Mouse (Mus musculus) G1E (cell line): Measurements from ENCODE around the gene Ddx39b. TPM values are rescaled to one million over a fixed set of nuclear protein-coding genes. Genes with fewer than 3 reads are reported as not detected.

Source experiments
- ATAC-seq: 2 replicates; pipeline ENCODE4 v1.8.0; 2016; ENCODE audit warnings: mild to moderate bottlenecking; ENCODE audit not compliant: insufficient number of reproducible peaks, poor library complexity, low FRiP score, severe bottlenecking; ENCODE audit errors: extremely low read depth
- DNase-seq: peaks from one replicate; pipeline ENCODE4 v3.0.0; 2012; ENCODE audit warnings: low spot score
- H3K27me3 ChIP-seq: 2 replicates; pipeline ENCODE4 v1.6.1; 2012; ENCODE audit warnings: mild to moderate bottlenecking, low read length, inconsistent platforms; ENCODE audit not compliant: insufficient read depth
- H3K36me3 ChIP-seq: replicated peaks from 2 replicates; pipeline ENCODE3; 2012; ENCODE audit warnings: mild to moderate bottlenecking, inconsistent platforms
- H3K4me1 ChIP-seq: 2 replicates; pipeline ENCODE4 v1.6.1; 2012; ENCODE audit warnings: low read depth, low read length, inconsistent platforms, mixed read lengths; ENCODE audit not compliant: insufficient read depth
- H3K4me3 ChIP-seq: 2 replicates; pipeline ENCODE4 v1.5.1; 2012; ENCODE audit warnings: low read depth, mild to moderate bottlenecking, inconsistent platforms, low read length, moderate library complexity, mixed read lengths
- H3K9me3 ChIP-seq: replicated peaks from 2 replicates; pipeline ENCODE4 v1.6.1; 2012; ENCODE audit warnings: inconsistent platforms
- CTCF ChIP-seq: IDR thresholded peaks from 2 replicates; pipeline ENCODE4 v1.5.1; 2012; ENCODE audit warnings: low read depth, low read length, inconsistent platforms, mixed read lengths
- GATA1 ChIP-seq: IDR thresholded peaks from 2 replicates; pipeline ENCODE4 v1.6.1; 2012; ENCODE audit warnings: borderline replicate concordance, low read length, inconsistent platforms, mixed read lengths
- GATA2 ChIP-seq: IDR thresholded peaks from 2 replicates; pipeline ENCODE4 v1.6.1; 2012; ENCODE audit warnings: low read depth, low read length, inconsistent platforms, borderline replicate concordance
- POLR2AphosphoS5 ChIP-seq: IDR thresholded peaks from 2 replicates; pipeline ENCODE4 v1.6.1; 2012; ENCODE audit warnings: low read depth, low read length, inconsistent platforms; ENCODE audit not compliant: insufficient replicate concordance
- TAL1 ChIP-seq: conservative IDR thresholded peaks from 2 replicates; pipeline ENCODE4 v1.6.1; 2012; ENCODE audit warnings: low read depth, low read length, inconsistent platforms, mixed read lengths
- polyA plus RNA-seq: library from polyadenylated mRNA; stranded (reverse); fragments of >175 nt; gene quantifications from 2 replicates; pipeline ENCODE4 v1.2.3, GENCODE M21; 2012
- total RNA-seq, 2 experiments: library from RNA; stranded (forward) in 1 of 2; stranded (reverse) in 1 of 2; fragments of 200-1000 nt in 1 of 2; fragments of >200 nt in 1 of 2; fragmentation: Nextera tagmentation in 1 of 2; gene quantifications; 2 replicates each; pipeline ENCODE4 v1.2.3; 2014 to 2017

Gene Ddx39b
- total RNA-seq (2014; fragmentation: Nextera tagmentation) (424 and 464 TPM in 2 replicates), total RNA-seq (2017) (171 and 174 TPM in 2 replicates), polyA plus RNA-seq (362 and 363 TPM in 2 replicates)

DNA sequence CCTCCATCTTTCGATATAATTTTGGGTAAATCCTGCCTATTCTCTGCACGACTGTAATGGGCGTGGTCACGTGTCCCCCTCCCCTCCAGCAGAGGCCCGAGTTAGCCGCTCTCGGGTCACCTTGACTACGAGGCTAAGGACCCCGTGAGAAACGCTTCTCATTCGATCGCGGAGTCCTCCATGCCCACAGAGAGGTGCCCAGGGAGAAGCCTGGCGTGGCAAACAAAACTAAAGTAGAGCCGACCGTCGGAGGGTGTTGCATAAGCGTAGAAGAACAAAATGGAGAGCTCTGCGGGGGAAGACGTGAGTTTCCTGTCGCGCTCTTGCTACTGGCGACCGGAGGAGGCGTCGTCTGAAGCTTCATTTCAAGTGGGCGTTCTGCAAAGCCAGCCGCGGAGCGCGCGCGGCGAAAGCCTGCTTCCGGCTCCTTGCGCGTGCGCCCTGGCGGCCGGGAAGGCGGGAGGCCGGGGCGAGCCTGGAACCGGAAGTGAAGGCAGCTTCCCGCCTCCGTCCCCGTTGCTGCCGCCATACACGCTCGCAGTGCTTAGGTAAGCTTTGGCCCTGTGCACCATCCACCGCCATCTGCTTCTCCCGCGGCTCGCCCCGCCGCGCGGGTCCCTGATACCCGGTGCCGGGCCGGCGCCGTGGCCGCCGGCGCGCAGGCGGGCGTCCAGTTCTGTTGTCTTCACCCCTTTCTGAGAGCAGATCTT lies at the start of gene Ddx39b:
Gene Ddx39b, plus strand, starts transcription at position 442 of the 710 bp plus-strand sequence.
- Histone ChIP-seq H3K4me1 (peaks cover 67% of the 10 kb centered on the region), H3K27me3 (no peaks in the 10 kb centered on the region), H3K4me3 (peak within 1 kb of the TSS; percentile 87), H3K9me3 (no peaks in the 10 kb centered on the region), H3K36me3 (peaks cover 70% of the 10 kb centered on the region)
- peak; percentile 90 for DNase-seq
- TF ChIP-seq GATA1 (no peak), TAL1 (no peak), POLR2AphosphoS5 (no peak)
- ATAC-seq: peak; percentile 63

DNA sequence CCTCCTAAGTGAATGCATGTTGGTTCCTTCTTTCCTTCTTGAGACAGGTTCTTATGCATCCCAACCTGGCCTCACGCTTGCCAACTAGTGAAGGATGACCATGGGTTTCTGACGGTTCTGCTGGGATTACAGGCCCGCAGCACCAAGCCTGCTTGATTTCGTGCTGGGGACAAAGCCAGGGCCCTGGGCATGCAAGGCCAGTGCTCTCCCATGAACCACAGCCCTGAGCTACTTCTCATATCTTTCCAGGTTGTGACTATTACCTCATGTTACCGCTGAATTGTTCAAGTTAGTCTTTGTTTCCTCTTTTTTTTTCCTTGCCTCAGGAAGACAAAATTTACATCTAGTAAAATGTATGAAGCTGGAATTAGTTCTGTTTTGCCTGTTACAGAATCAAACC lies 48.6 kb upstream of the Ddx39b start:
- H3K9me3 ChIP-seq: no peaks in the 10 kb centered on the region; the same call in 1 of the 2 replicates
- H3K36me3 ChIP-seq: no peaks in the 10 kb centered on the region
- H3K4me3 ChIP-seq: no peak overlapping the region
- H3K4me1 ChIP-seq: peaks cover 71% of the 10 kb centered on the region
- DNase-seq (no peak), ATAC-seq (no peak)
- TF ChIP-seq GATA1: no peak
- no peak for TF ChIP-seq POLR2AphosphoS5
- TF ChIP-seq TAL1: no peak
- TF ChIP-seq GATA2: no peak
- TF ChIP-seq CTCF: no peak
- peaks cover 27% of the 10 kb centered on the region for H3K27me3 ChIP-seq

DNA sequence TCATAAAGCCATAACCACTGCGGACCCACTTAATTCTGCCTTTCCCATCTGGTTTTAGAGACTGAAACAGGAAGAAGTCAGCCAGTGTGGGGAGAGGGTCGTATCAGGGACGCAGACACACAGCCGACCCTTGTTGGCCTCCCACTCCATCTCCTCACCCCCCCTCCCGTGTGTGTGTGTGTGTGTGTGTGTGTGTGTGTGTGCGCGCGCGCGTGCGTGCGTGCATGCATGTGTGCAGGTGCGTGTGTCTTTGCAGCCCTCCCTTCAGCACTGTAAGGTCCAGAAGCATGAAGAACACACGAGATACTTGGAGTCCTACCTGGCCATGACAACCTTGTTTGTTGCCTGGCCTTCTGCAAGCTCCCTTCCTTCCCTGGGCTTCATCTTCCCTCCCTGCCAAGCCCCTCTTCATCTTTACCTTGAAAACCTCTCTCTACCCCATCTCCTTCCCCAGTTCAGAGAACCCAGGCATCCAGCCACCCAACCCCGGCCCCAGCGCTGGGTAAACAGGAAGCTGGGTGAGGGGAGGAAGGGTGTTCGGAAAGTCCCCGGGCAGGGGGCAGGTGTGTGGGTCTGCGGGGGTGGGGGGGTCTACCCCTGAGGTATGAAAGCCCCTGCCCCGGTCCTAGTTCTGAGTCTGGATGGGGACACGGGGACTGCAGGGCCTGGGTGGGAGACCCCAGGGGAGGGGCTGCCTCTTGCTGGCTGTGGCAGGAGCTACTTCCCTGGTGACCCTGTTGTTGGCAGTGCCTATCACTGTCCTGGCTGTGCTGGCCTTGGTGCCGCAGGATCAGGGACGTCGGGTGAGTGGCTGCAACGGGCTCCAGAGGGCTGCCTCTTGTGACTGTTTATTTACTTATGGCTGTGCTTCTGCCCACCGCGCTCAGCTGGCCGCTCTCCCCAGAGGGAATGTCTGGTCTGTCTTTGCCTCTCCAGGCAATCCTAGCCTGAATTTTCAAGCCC lies 47.4 kb upstream of the Ddx39b start, which contains the start of gene Ltb:
Gene Ltb, plus strand, starts transcription at position 559 of the 963 bp plus-strand sequence.
- no peaks in the 10 kb centered on the region for H3K36me3 ChIP-seq
- no peak within 1 kb of the TSS for H3K4me3 ChIP-seq
- DNase-seq (no peak), ATAC-seq (no peak)
- peaks cover 35% of the 10 kb centered on the region for H3K27me3 ChIP-seq
- H3K4me1 ChIP-seq: peaks cover 59% of the 10 kb centered on the region
- TF ChIP-seq TAL1 (no peak), GATA1 (no peak)
- no peaks in the 10 kb centered on the region; the same call in 1 of the 2 replicates for H3K9me3 ChIP-seq

DNA sequence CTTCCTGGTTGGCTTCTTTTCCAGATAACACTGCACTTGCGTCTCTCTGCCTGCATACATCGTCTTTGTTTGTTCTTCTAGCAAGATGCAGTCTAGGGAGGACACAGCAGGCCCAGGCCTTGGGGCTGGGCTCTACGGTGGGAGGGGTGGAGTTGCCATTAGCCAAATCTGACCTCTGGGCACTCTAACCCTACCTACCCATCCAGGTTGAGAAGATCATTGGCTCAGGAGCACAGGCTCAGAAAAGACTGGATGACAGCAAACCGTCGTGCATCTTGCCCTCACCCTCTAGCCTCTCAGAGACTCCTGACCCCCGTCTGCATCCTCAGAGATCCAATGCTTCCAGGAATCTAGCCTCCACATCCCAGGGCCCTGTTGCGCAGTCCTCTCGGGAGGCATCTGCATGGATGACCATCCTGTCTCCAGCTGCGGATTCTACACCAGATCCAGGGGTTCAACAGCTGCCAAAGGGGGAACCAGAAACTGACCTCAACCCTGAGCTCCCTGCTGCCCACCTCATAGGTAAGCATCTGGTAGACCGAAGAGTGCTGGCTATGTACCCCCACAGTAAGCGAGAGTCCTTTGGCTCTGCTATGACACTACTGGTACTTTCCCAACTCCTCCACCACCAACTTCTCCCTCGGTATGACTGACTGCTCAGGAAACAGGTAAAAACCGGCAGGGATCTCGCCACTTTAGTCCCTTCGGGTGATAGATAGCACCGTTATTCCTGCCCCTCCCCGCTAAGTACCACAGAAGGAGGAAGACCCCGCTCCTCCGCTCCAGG lies 46.5 kb upstream of the Ddx39b start:
- H3K4me3 ChIP-seq: peak overlapping the region; percentile 63; the same call in 1 of the 2 replicates
- no peaks in the 10 kb centered on the region for H3K36me3 ChIP-seq
- H3K9me3 ChIP-seq: no peaks in the 10 kb centered on the region; the same call in 1 of the 2 replicates
- TF ChIP-seq GATA1 (no peak), CTCF (no peak), TAL1 (no peak), POLR2AphosphoS5 (no peak), GATA2 (no peak)
- peaks cover 55% of the 10 kb centered on the region for H3K4me1 ChIP-seq
- no peak for ATAC-seq
- peaks cover 40% of the 10 kb centered on the region for H3K27me3 ChIP-seq
- DNase-seq: no peak

DNA sequence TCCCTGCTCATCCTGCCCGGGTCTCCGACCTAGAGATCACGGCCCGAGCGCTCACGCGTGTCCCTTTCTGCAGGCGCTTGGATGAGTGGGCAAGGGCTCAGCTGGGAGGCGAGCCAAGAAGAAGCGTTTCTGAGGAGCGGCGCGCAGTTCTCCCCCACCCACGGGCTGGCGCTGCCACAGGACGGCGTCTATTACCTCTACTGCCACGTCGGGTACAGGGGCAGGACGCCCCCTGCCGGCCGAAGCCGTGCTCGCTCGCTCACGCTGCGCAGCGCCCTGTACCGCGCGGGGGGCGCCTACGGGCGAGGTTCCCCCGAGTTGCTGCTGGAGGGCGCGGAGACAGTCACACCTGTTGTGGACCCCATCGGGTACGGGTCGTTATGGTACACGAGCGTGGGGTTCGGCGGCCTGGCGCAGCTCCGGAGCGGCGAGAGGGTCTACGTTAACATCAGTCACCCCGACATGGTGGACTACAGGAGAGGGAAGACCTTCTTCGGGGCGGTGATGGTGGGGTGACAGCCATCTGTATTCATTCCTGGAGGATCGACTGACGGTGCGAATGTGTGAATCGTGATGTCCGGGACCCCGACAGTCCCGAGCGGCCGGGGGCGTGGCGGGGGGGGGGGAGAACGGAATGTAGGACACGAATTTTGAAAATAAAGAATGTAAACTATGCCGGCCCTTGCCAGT lies 45.8 kb upstream of the Ddx39b start:
- peak; percentile 74 for TF ChIP-seq CTCF
- TF ChIP-seq GATA2: no peak
- no peak for TF ChIP-seq POLR2AphosphoS5
- no peak for TF ChIP-seq TAL1
- no peaks in the 10 kb centered on the region; the same call in 1 of the 2 replicates for H3K9me3 ChIP-seq
- H3K27me3 ChIP-seq: peaks cover 47% of the 10 kb centered on the region
- H3K36me3 ChIP-seq: no peaks in the 10 kb centered on the region
- peak; percentile 63 for DNase-seq
- ATAC-seq: no peak
- H3K4me1 ChIP-seq: peaks cover 56% of the 10 kb centered on the region
- peak overlapping the region; percentile 63; the same call in 1 of the 2 replicates for H3K4me3 ChIP-seq
